Comparison of ENCODE assay signal across 24 mouse cellular contexts in the genomic region with DNA sequence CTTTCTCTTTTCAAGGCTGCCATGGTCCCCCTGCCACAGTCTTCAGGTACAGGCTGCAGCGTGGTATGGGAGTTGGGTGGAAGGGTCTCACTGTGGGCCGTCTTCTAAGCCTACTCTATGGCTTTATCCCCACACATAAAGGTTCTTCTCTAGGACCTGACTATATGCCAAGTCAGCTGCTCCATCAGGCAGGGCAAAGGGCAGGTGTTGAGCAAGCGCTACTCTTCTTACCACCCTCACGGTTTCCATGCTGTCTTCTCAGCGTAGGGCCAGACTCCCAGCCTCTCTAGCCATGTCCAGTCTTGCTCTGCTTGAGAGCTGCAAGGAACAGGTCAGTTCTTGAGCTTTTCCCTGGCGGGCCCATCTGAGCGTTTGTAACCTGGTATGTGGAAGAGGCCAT. TPM values are rescaled to one million over a fixed set of nuclear protein-coding genes. Genes with fewer than 3 reads are reported as not detected.
A peak's percentile ranks its signal among the peaks of the same experiment; 100 is the strongest.
DNase-seq lines count a peak whose midpoint lies in the region; ATAC-seq and TF ChIP-seq lines count a peak whose summit lies in the region.
"Had no signal": no experiment of that assay in that cellular context is flagged by ENCODE, and none has a peak within 500 bp of the region (broad histone marks: within the 10 kb centered on the region; RNA-seq: fewer than 3 reads in every experiment).

No protein-coding gene starts in this region.

- no peak overlapping the region for H3K9ac ChIP-seq in kidney, embryonic 16.5 days (replicated peaks; ENCODE audit: low read length)
- H3K9ac ChIP-seq in liver, adult 2 months (ENCODE audit: low read depth, low read length): no peak overlapping the region
- H3K9ac ChIP-seq in intestine, postnatal 0 days (ENCODE audit: low read depth, low read length): no peak overlapping the region
- H3K9ac ChIP-seq: forebrain, embryonic 13.5 days; forebrain, postnatal 0 days; heart, embryonic 13.5 days had no signal

- H3K9me3 ChIP-seq in kidney, embryonic 16.5 days (ENCODE audit: low read length): no peaks in the 10 kb centered on the region
- no peaks in the 10 kb centered on the region for H3K9me3 ChIP-seq in intestine, postnatal 0 days (ENCODE audit: control insufficient read depth)
- H3K9me3 ChIP-seq: embryonic facial prominence, embryonic 10.5 days; forebrain, embryonic 13.5 days; heart, embryonic 13.5 days had no signal

- no peaks in the 10 kb centered on the region for H3K27me3 ChIP-seq in kidney, embryonic 16.5 days (ENCODE audit: insufficient read depth, low read length)
- H3K27me3 ChIP-seq in liver, adult 2 months (ENCODE audit: control insufficient read depth, insufficient read depth, low read length): no peaks in the 10 kb centered on the region
- no peaks in the 10 kb centered on the region for H3K27me3 ChIP-seq in intestine, postnatal 0 days (replicated peaks; ENCODE audit: control insufficient read depth, insufficient read depth, low read length)
- H3K27me3 ChIP-seq: CH12.LX; forebrain, embryonic 13.5 days; heart, embryonic 13.5 days; Patski had no signal

- no peak for TF ChIP-seq CTCF in liver, adult 2 months (IDR thresholded peaks at IDR 0.05; ENCODE audit: low read depth, low read length)
- no peak for TF ChIP-seq CTCF in intestine, postnatal 0 days (IDR thresholded peaks at IDR 0.05; ENCODE audit: low read depth)

- H3K4me2 ChIP-seq in kidney, embryonic 16.5 days (replicated peaks; ENCODE audit: low read depth, low read length): no peak overlapping the region
- H3K4me2 ChIP-seq in intestine, postnatal 0 days (replicated peaks; ENCODE audit: low read depth): no peak overlapping the region
- H3K4me2 ChIP-seq: forebrain, embryonic 13.5 days; heart, embryonic 13.5 days had no signal

- TF ChIP-seq POLR2A in liver, adult 2 months (IDR thresholded peaks at IDR 0.05; ENCODE audit: extremely low read depth, insufficient read depth, low read length): no peak

- no peaks in the 10 kb centered on the region for H3K79me2 ChIP-seq in liver, adult 2 months (ENCODE audit: control insufficient read depth, insufficient read depth, low read length)

- no peak for ATAC-seq in kidney, embryonic 16.5 days (ENCODE audit: low FRiP score, low TSS enrichment)
- peak; percentile 55; the same call in 1 of the 2 replicates for ATAC-seq in intestine, postnatal 0 days
- ATAC-seq: activated CD4-positive, CD25-positive, alpha-beta regulatory T cell, adult 4 months; forebrain, embryonic 13.5 days; forebrain, postnatal 0 days; Patski had no signal

- 97% methylated on average over 7 of the region's 7 CpGs for WGBS in kidney, embryonic 16.5 days
- WGBS in liver, adult 2 months: 53% methylated on average over 7 of the region's 7 CpGs
- 74% methylated on average over 7 of the region's 7 CpGs for WGBS in intestine, postnatal 0 days

- H3K36me3 ChIP-seq in kidney, embryonic 16.5 days (ENCODE audit: insufficient read depth, low read length): peaks cover 62% of the 10 kb centered on the region
- H3K36me3 ChIP-seq in liver, adult 2 months (ENCODE audit: control insufficient read depth, insufficient read depth, low read length): peaks cover 2% of the 10 kb centered on the region; the same call in 1 of the 2 replicates
- H3K36me3 ChIP-seq in intestine, postnatal 0 days (ENCODE audit: control insufficient read depth, insufficient read depth): peaks cover 52% of the 10 kb centered on the region

- H3K4me3 ChIP-seq in kidney, embryonic 16.5 days (ENCODE audit: low read length): no peak overlapping the region
- H3K4me3 ChIP-seq in liver, adult 2 months (ENCODE audit: insufficient read depth, low read depth, low read length): no peak overlapping the region
- H3K4me3 ChIP-seq in intestine, postnatal 0 days (ENCODE audit: low read depth, low read length): no peak overlapping the region
- H3K4me3 ChIP-seq: embryonic facial prominence, embryonic 10.5 days; forebrain, embryonic 13.5 days; gastrocnemius, adult 2 months; heart, embryonic 13.5 days had no signal

- H3K4me1 ChIP-seq in kidney, embryonic 16.5 days (ENCODE audit: insufficient read depth, low read length): no peaks in the 10 kb centered on the region
- peaks cover 3% of the 10 kb centered on the region; the same call in 1 of the 2 replicates for H3K4me1 ChIP-seq in liver, adult 2 months (ENCODE audit: control insufficient read depth, insufficient read depth, low read length)
- H3K4me1 ChIP-seq in intestine, postnatal 0 days (replicated peaks; ENCODE audit: control insufficient read depth, insufficient read depth, low read length): no peaks in the 10 kb centered on the region
- H3K4me1 ChIP-seq: embryonic facial prominence, embryonic 10.5 days; forebrain, embryonic 13.5 days; heart, embryonic 13.5 days had no signal

- no peak overlapping the region for H3K27ac ChIP-seq in kidney, embryonic 16.5 days (ENCODE audit: low read length)
- no peak overlapping the region for H3K27ac ChIP-seq in liver, adult 2 months (replicated peaks; ENCODE audit: insufficient read depth, low read depth, low read length)
- peak overlapping the region; percentile 46 for H3K27ac ChIP-seq in intestine, postnatal 0 days (ENCODE audit: low read depth, low read length)
- H3K27ac ChIP-seq: embryonic facial prominence, embryonic 10.5 days; forebrain, embryonic 13.5 days; gastrocnemius, adult 2 months; heart, embryonic 13.5 days had no signal

- DNase-seq in kidney, adult 18-20 months: peak; percentile 37
- peak; percentile 80 for DNase-seq in liver, adult 2 months (ENCODE audit: extremely low read depth, low read depth, low spot score)
- no peak for DNase-seq in liver
- DNase-seq in yolk sac, embryonic 10.5 days (ENCODE audit: low spot score): peak; percentile 71
- no peak for DNase-seq in heart, adult 9 months (ENCODE audit: low spot score in 2 of 2)
- DNase-seq: adrenal gland, adult 2 months; adrenal gland, postnatal 25 days; cerebellum, adult 18-20 months; cerebellum, adult 9-11 months; cerebellum, postnatal 36 days; forebrain, postnatal 0 days; gastrocnemius, adult 2 months; gastrocnemius, postnatal 25 days; heart, postnatal 36 days had no signal

RNA-seq across cellular contexts. Expression of gene Rnf223, which starts 6.2 kb away (rescaled TPM):
- 0.19 and 0.32 TPM in 2 replicates for polyA plus RNA-seq in kidney, embryonic 16.5 days (2015; fragmentation: Nextera tagmentation; extraction: Ambion mirVana)
- not detected in 2 replicates for total RNA-seq in liver, adult 2 months (2014; rRNA removed)
- polyA plus RNA-seq in liver, adult 2 months (2012; rRNA removed): 0.17 TPM in 1 of 2 replicates, not detected in the other
- polyA plus RNA-seq in intestine, postnatal 0 days (2015; fragmentation: Nextera tagmentation; extraction: Ambion mirVana): not detected in 2 replicates
- total RNA-seq: gastrocnemius, adult 2 months; gastrocnemius, postnatal 25 days; granulocyte monocyte progenitor cell, adult 5-6 weeks had no signal
- polyA plus RNA-seq: heart, postnatal 0 days had no signal

RNA-seq across cellular contexts. Expression of gene 9430015G10Rik, which starts 14.3 kb away (rescaled TPM):
- 48.3 and 48.7 TPM in 2 replicates for polyA plus RNA-seq in kidney, embryonic 16.5 days (2015; fragmentation: Nextera tagmentation; extraction: Ambion mirVana)
- total RNA-seq in liver, adult 2 months (2014; rRNA removed): 3.8 and 4.5 TPM in 2 replicates
- polyA plus RNA-seq in liver, adult 2 months (2012; rRNA removed): 3.7 and 9.1 TPM in 2 replicates
- 3.4 and 3.5 TPM in 2 replicates for polyA plus RNA-seq in intestine, postnatal 0 days (2015; fragmentation: Nextera tagmentation; extraction: Ambion mirVana)

Comparison
In these comparisons a context has a peak if more than half of its experiments do, and no peak if none do; other contexts are left out.
1. DNase-seq: peak in kidney, adult 18-20 months (single experiment), liver, adult 2 months (single experiment) and yolk sac, embryonic 10.5 days (single experiment); none in liver (single experiment) and heart, adult 9 months (0 of 2).